Mouse (Mus musculus) macrophage (primary cell): Measurements from ENCODE around the gene Frat1. TPM values are rescaled to one million over a fixed set of nuclear protein-coding genes. Genes with fewer than 3 reads are reported as not detected.
"Not testable (repeated sequence)": the region's sequence is repeated elsewhere in the genome, so short reads cannot be mapped to it uniquely, and the experiment has no call there.

Experiments used
- H3K27ac ChIP-seq: fragments of 350-480 bp; formaldehyde crosslinking; 2 replicates; pipeline ENCODE4 v1.9.0; 2021
- H3K36me3 ChIP-seq: fragments of 350-480 bp; formaldehyde crosslinking; 2 replicates; pipeline ENCODE4 v1.9.0; 2021; ENCODE audit errors: inconsistent target
- H3K4me3 ChIP-seq: fragments of 350-480 bp; formaldehyde crosslinking; 2 replicates; pipeline ENCODE4 v1.9.0; 2021; ENCODE audit errors: inconsistent target
- H3K79me2 ChIP-seq: fragments of 350-480 bp; formaldehyde crosslinking; 2 replicates; pipeline ENCODE4 v1.9.0; 2021; ENCODE audit errors: inconsistent target
- WGBS: methylation state at CpG from one replicate; pipeline ENCODE4 v1.1.7; 2026; ENCODE audit warnings: inconsistent platforms; ENCODE audit not compliant: missing documents; 5-methylcytosine and 5-hydroxymethylcytosine counted together
- polyA plus RNA-seq: library from polyadenylated mRNA; stranded (reverse); fragments of 250-400 nt; gene quantifications from 3 replicates; pipeline ENCODE4 v1.2.4, GENCODE M21; 2018; ENCODE audit warnings: inconsistent platforms

Gene Frat1
- polyA plus RNA-seq, 1 experiment from 2014 or later = 1.3 TPM

- 89% methylated on average over 6 of the region's 6 CpGs for WGBS
Measured at GRCm38 (mm10) chr19:41844345-41844744, 14.6 kb downstream of the Frat1 start.

GRCm38 (mm10) chr19:41846366-41847090, 16.8 kb downstream of the Frat1 start:
- Histone ChIP-seq H3K79me2 (no peaks in the 10 kb centered on the region), H3K36me3 (no peaks in the 10 kb centered on the region), H3K27ac (no peak overlapping the region), H3K4me3 (peak overlapping the region; percentile 32)
- 12% methylated on average over 21 of the region's 21 CpGs for WGBS

More at GRCm38 (mm10) chr19:41844345-41844744, 14.6 kb downstream of the Frat1 start:
- H3K79me2 ChIP-seq = no peaks in the 10 kb centered on the region
- H3K27ac ChIP-seq = no peak overlapping the region
- no peak overlapping the region for H3K4me3 ChIP-seq
- no peaks in the 10 kb centered on the region for H3K36me3 ChIP-seq

GRCm38 (mm10) chr19:41847091-41847581, 17.4 kb downstream of the Frat1 start:
- Histone ChIP-seq H3K4me3 (peak overlapping the region; percentile 32), H3K79me2 (no peaks in the 10 kb centered on the region), H3K36me3 (no peaks in the 10 kb centered on the region), H3K27ac (no peak overlapping the region)
- under 1% methylated on average over 49 of the region's 64 CpGs for WGBS

GRCm38 (mm10) chr19:41847614-41847991, 17.8 kb downstream of the Frat1 start:
- under 1% methylated on average over 44 of the region's 53 CpGs for WGBS
- not testable (repeated sequence) for H3K79me2 ChIP-seq, H3K4me3 ChIP-seq, H3K36me3 ChIP-seq, H3K27ac ChIP-seq

- Histone ChIP-seq H3K27ac (peak within 1 kb of the TSS; percentile 79), H3K4me3 (peak within 1 kb of the TSS; percentile 37)
- WGBS = under 1% methylated on average over 70 of the region's 72 CpGs
Measured at GRCm38 (mm10) chr19:41847992-41848851, 18.5 kb downstream of the Frat1 start, which contains the start of gene Frat2. Gene Frat2 (minus strand): TSS chr19:41848132.

GRCm38 (mm10) chr19:41850021-41850718, 20.4 kb downstream of the Frat1 start:
- H3K4me3 ChIP-seq = no peak overlapping the region
- 88% methylated on average over 6 of the region's 6 CpGs for WGBS
- no peaks in the 10 kb centered on the region for H3K79me2 ChIP-seq
- H3K27ac ChIP-seq = no peak overlapping the region
- H3K36me3 ChIP-seq = no peaks in the 10 kb centered on the region

More at GRCm38 (mm10) chr19:41847992-41848851, 18.5 kb downstream of the Frat1 start, which contains the start of gene Frat2:
- Histone ChIP-seq H3K79me2 (no peaks in the 10 kb centered on the region), H3K36me3 (no peaks in the 10 kb centered on the region)

- WGBS = 32% methylated on average over 14 of the region's 14 CpGs
- no peaks in the 10 kb centered on the region for H3K36me3 ChIP-seq
- no peak overlapping the region for H3K27ac ChIP-seq
- H3K79me2 ChIP-seq = no peaks in the 10 kb centered on the region
- H3K4me3 ChIP-seq = no peak overlapping the region
Measured at GRCm38 (mm10) chr19:41850719-41851543, 21.2 kb downstream of the Frat1 start.

- Histone ChIP-seq H3K36me3 (no peaks in the 10 kb centered on the region), H3K4me3 (no peak overlapping the region), H3K79me2 (no peaks in the 10 kb centered on the region), H3K27ac (no peak overlapping the region)
- WGBS = 92% methylated on average over 3 of the region's 4 CpGs
Measured at GRCm38 (mm10) chr19:41852423-41852822, 22.7 kb downstream of the Frat1 start.

- no peaks in the 10 kb centered on the region for H3K79me2 ChIP-seq
- 97% methylated on average over 5 of the region's 5 CpGs for WGBS
- no peaks in the 10 kb centered on the region for H3K36me3 ChIP-seq
- H3K27ac ChIP-seq = no peak overlapping the region
- no peak overlapping the region for H3K4me3 ChIP-seq
Measured at GRCm38 (mm10) chr19:41857086-41857762, 27.5 kb downstream of the Frat1 start.

- WGBS = 90% methylated on average over 3 of the region's 3 CpGs
- Histone ChIP-seq H3K79me2 (no peaks in the 10 kb centered on the region), H3K27ac (no peak overlapping the region), H3K36me3 (no peaks in the 10 kb centered on the region), H3K4me3 (no peak overlapping the region)
Measured at GRCm38 (mm10) chr19:41857816-41858310, 28.1 kb downstream of the Frat1 start.

- H3K79me2 ChIP-seq = no peaks in the 10 kb centered on the region
- 95% methylated on average over 8 of the region's 8 CpGs for WGBS
- H3K36me3 ChIP-seq = peaks cover 5% of the 10 kb centered on the region; the same call in 1 of the 2 replicates
- no peak overlapping the region for H3K4me3 ChIP-seq
- no peak overlapping the region for H3K27ac ChIP-seq
Measured at GRCm38 (mm10) chr19:41866707-41867106, 36.9 kb downstream of the Frat1 start.

- WGBS = 100% methylated on average over 5 of the region's 5 CpGs
- H3K27ac ChIP-seq = no peak overlapping the region
- peaks cover 5% of the 10 kb centered on the region for H3K36me3 ChIP-seq
- no peak overlapping the region for H3K4me3 ChIP-seq
- no peaks in the 10 kb centered on the region for H3K79me2 ChIP-seq
Measured at GRCm38 (mm10) chr19:41869296-41869695, 39.5 kb downstream of the Frat1 start.

- H3K36me3 ChIP-seq, H3K27ac ChIP-seq, H3K4me3 ChIP-seq, H3K79me2 ChIP-seq: not testable (repeated sequence)
- WGBS = 74% methylated on average over 5 of the region's 5 CpGs
Measured at GRCm38 (mm10) chr19:41869946-41870345, 40.2 kb downstream of the Frat1 start.
